Mouse (Mus musculus) c-Kit-positive CD71-positive TER-119-positive erythroid progenitor cells, embryonic 14.5 days (primary cell): ENCODE data around the gene Cdt1.

Experiments
- DNase-seq: peaks from one replicate; pipeline ENCODE4 v3.0.0-alpha.2; 2013; ENCODE audit warnings: low spot score

The Cdt1 gene

GRCm38 (mm10) chr8:122567361-122568108, at the start of gene Cdt1:
TSS of gene Cdt1 (plus strand) at chr8:122568015.
- DNase-seq: peak; percentile 93

- no peak for DNase-seq
Measured at GRCm38 (mm10) chr8:122520611-122521010, 47.2 kb upstream of the Cdt1 start.

- DNase-seq: no peak
Measured at GRCm38 (mm10) chr8:122522796-122523651, 44.8 kb upstream of the Cdt1 start.

GRCm38 (mm10) chr8:122523652-122524360, 44.0 kb upstream of the Cdt1 start:
- no peak for DNase-seq

- no peak for DNase-seq
Measured at GRCm38 (mm10) chr8:122524506-122524905, 43.3 kb upstream of the Cdt1 start.

- no peak for DNase-seq
Measured at GRCm38 (mm10) chr8:122525004-122525403, 42.8 kb upstream of the Cdt1 start.

- DNase-seq: no peak
Measured at GRCm38 (mm10) chr8:122526084-122526483, 41.7 kb upstream of the Cdt1 start.

GRCm38 (mm10) chr8:122526526-122527170, 41.2 kb upstream of the Cdt1 start:
- no peak for DNase-seq

- DNase-seq: no peak
Measured at GRCm38 (mm10) chr8:122527937-122528336, 39.9 kb upstream of the Cdt1 start.

GRCm38 (mm10) chr8:122529159-122529558, 38.7 kb upstream of the Cdt1 start:
- no peak for DNase-seq

- DNase-seq: no peak
Measured at GRCm38 (mm10) chr8:122531312-122531711, 36.5 kb upstream of the Cdt1 start.

- DNase-seq: no peak
Measured at GRCm38 (mm10) chr8:122537033-122537432, 30.8 kb upstream of the Cdt1 start.

- DNase-seq: peak; percentile 84
Measured at GRCm38 (mm10) chr8:122537812-122538211, 30.0 kb upstream of the Cdt1 start.

- no peak for DNase-seq
Measured at GRCm38 (mm10) chr8:122538310-122539076, 29.3 kb upstream of the Cdt1 start.

GRCm38 (mm10) chr8:122544138-122544537, 23.7 kb upstream of the Cdt1 start:
- no peak for DNase-seq

GRCm38 (mm10) chr8:122546066-122546755, 21.6 kb upstream of the Cdt1 start:
- DNase-seq: peak; percentile 83

- no peak for DNase-seq
Measured at GRCm38 (mm10) chr8:122546811-122547453, 20.9 kb upstream of the Cdt1 start.

GRCm38 (mm10) chr8:122547815-122548214, 20.0 kb upstream of the Cdt1 start:
- peak; percentile 75 for DNase-seq

- DNase-seq: no peak
Measured at GRCm38 (mm10) chr8:122548331-122548730, 19.5 kb upstream of the Cdt1 start.

GRCm38 (mm10) chr8:122548891-122549439, 18.9 kb upstream of the Cdt1 start:
- no peak for DNase-seq
